Mouse (Mus musculus): Measurements from ENCODE around the gene Hspb11. TPM values are rescaled to one million over a fixed set of nuclear protein-coding genes. Genes with fewer than 3 reads are reported as not detected.
A peak's percentile ranks its signal among the peaks of the same experiment; 100 is the strongest.

The Hspb11 gene
- polyA plus RNA-seq, 1 experiment: 21.1 TPM

DNA sequence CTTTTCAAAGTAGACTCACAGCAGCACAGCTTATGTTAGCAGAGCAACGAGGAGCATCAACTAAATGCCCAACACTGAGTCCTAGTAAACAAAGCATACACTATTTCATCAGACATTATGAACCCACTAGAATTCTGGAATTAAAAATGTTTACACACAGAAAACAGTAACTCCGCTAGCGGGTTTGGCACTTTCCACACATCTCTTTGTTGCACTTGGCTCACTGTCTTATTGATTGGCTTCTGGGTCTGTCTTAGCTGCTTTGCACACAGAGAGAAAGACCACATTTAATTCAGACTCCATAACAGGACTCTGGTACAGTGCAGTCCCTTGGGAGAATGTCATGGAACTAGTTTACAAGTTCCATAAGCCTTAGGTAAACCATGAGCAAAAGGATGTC, 5.3 kb upstream of the Hspb11 start:
- Histone ChIP-seq H3K4me3 (ENCODE audit: insufficient read depth, low read length) (no peak overlapping the region), H3K4me1 (ENCODE audit: control insufficient read depth, insufficient read depth, low read length) (peaks cover 8% of the 10 kb centered on the region), H3K27ac (ENCODE audit: insufficient read depth, low read depth, low read length) (no peak overlapping the region)
- TF ChIP-seq CTCF (IDR thresholded peaks at IDR 0.05; ENCODE audit: low read depth, low read length) (no peak), POLR2A (IDR thresholded peaks at IDR 0.05; ENCODE audit: borderline replicate concordance, low read depth, low read length) (no peak)

DNA sequence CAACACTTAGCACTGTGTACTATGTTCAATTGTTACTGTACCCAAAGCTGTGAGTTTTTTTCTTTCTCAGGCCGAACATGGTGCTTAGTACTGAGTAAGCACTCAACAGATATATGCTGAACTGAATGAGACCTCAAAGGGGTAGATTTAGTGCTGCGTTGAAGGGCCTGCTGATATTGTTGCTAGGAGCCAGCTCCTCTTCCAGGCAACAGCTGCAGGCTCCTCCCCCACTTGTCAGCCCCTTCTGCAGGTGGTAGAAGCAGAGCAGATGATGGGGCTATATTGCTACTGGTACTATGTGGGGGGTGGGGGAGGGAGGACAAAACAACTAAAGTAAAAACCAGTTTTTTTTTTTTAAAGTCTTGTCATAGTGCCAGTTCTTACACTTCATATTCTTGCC, 3.9 kb upstream of the Hspb11 start:
- Histone ChIP-seq H3K4me1 (ENCODE audit: control insufficient read depth, insufficient read depth, low read length) (peaks cover 12% of the 10 kb centered on the region), H3K4me3 (ENCODE audit: insufficient read depth, low read length) (no peak overlapping the region), H3K27ac (ENCODE audit: insufficient read depth, low read depth, low read length) (no peak overlapping the region)
- TF ChIP-seq POLR2A (IDR thresholded peaks at IDR 0.05; ENCODE audit: borderline replicate concordance, low read depth, low read length): no peak
- TF ChIP-seq CTCF (IDR thresholded peaks at IDR 0.05; ENCODE audit: low read depth, low read length): no peak

DNA sequence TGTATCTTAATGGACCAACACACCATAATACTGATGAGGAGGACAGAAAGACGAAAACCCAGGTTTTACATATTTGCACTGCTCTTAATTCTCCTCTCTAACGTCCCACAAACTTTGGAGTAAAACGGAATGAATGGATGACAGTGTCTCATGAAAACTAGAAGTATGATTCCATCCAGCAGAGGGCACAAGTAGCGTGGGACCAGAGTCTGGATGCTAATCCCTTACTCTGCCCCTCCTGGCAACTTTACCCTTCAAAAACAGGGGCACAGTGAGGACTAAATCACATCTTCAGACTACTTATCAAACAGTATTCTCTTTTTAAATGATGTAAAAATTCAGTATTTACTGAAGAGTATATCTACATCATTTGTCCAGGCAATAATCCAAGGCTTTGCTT, 2.9 kb upstream of the Hspb11 start:
- Histone ChIP-seq H3K27ac (ENCODE audit: insufficient read depth, low read depth, low read length) (no peak overlapping the region), H3K4me1 (ENCODE audit: control insufficient read depth, insufficient read depth, low read length) (peaks cover 11% of the 10 kb centered on the region), H3K4me3 (ENCODE audit: insufficient read depth, low read length) (no peak overlapping the region)
- TF ChIP-seq CTCF (IDR thresholded peaks at IDR 0.05; ENCODE audit: low read depth, low read length): 0 out of 2 replicates have a peak, but pooled peaks have one; percentile 19
- TF ChIP-seq POLR2A (IDR thresholded peaks at IDR 0.05; ENCODE audit: borderline replicate concordance, low read depth, low read length): no peak

DNA sequence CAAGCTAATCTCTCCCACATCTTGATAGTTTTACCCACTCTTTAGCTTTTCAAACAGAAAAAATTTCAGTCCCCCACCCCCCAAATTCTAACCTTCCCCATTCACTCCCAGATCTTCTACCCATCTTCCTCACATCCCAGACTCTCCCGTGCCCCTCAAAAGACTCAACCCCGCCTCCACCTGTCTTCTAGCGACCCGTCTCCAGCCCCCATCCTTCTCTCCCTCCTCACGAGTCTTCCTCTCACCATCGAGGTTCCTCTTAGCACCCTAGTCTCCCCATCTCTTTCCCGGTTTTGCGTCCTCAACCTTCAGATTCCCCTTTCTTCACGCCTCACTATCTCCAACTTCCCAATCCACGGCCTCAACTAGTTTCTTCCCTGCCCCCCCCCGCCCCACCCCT, 871 bp upstream of the Hspb11 start:
- Histone ChIP-seq H3K4me3 (ENCODE audit: insufficient read depth, low read length) (peak overlapping the region; percentile 90), H3K27ac (ENCODE audit: insufficient read depth, low read depth, low read length) (no peak overlapping the region), H3K4me1 (ENCODE audit: control insufficient read depth, insufficient read depth, low read length) (peaks cover 11% of the 10 kb centered on the region)
- TF ChIP-seq CTCF (IDR thresholded peaks at IDR 0.05; ENCODE audit: low read depth, low read length) (no peak), POLR2A (IDR thresholded peaks at IDR 0.05; ENCODE audit: borderline replicate concordance, low read depth, low read length) (no peak)

DNA sequence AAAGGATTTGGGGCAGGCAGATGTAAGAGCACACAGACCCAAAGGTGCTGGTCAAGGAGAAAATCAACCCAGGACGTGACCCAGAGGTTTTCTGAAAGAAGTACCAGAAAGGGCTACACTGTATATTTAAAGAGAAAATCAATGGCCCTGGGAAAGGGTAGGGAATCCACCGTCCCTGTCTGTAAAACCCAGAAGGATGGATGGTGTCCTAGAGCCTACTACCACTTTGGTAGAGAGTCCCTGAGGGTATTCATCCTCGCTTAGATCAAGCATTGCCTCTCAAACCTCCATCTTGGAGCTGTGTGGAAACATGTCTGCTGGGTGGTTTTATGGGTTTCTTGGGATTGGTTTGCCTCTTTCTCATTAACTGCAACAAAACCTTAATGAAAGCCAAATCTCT, 1.0 kb downstream of the Hspb11 start:
- peak overlapping the region; percentile 87 for H3K4me3 ChIP-seq (ENCODE audit: insufficient read depth, low read length)
- no peak for TF ChIP-seq CTCF (IDR thresholded peaks at IDR 0.05; ENCODE audit: low read depth, low read length)
- no peak for TF ChIP-seq POLR2A (IDR thresholded peaks at IDR 0.05; ENCODE audit: borderline replicate concordance, low read depth, low read length)
- H3K4me1 ChIP-seq (ENCODE audit: control insufficient read depth, insufficient read depth, low read length): peaks cover 11% of the 10 kb centered on the region
- no peak overlapping the region for H3K27ac ChIP-seq (ENCODE audit: insufficient read depth, low read depth, low read length)

DNA sequence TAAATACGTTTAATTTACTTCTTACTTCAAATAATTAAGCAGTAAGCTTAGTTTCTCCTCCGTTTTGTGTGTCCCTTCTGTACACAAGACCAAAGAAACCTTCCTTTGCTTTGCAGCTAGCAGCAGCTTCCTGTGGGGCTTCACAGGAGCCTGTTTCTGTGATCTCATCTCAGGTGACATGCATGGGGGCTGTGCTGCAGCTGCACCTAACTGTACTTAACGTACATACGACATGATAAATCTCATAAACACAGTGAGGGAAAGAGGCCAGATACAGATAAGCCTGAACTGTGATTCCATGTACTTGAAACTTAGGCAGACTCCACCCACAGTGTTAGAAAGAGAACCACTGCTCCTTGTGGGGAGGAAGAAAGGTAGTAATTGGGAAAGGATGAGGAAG, 6.6 kb downstream of the Hspb11 start:
- no peak overlapping the region for H3K4me3 ChIP-seq (ENCODE audit: insufficient read depth, low read length)
- no peaks in the 10 kb centered on the region for H3K4me1 ChIP-seq (ENCODE audit: control insufficient read depth, insufficient read depth, low read length)
- no peak overlapping the region for H3K27ac ChIP-seq (ENCODE audit: insufficient read depth, low read depth, low read length)
- no peak for TF ChIP-seq CTCF (IDR thresholded peaks at IDR 0.05; ENCODE audit: low read depth, low read length)
- no peak for TF ChIP-seq POLR2A (IDR thresholded peaks at IDR 0.05; ENCODE audit: borderline replicate concordance, low read depth, low read length)

DNA sequence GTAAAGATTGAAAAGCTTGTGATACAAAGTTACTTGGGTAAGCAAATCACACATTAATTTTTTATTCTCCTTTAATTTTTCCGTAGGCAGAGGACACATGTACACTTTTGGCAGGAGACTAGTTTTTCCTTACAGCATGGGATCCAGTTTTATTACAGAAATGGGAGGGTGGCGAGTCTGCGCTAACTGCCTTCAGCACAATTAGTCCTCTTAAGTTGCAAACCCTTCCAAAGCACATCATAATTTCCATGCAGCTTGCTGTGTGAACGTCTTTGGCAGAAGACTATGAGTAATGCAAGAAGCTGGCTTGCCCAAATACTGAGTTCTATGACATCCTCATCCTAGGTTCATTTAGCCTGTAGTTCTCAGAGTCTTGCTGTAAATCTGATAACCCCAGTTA, 20.3 kb downstream of the Hspb11 start:
- no peak overlapping the region for H3K27ac ChIP-seq (ENCODE audit: insufficient read depth, low read depth, low read length)

DNA sequence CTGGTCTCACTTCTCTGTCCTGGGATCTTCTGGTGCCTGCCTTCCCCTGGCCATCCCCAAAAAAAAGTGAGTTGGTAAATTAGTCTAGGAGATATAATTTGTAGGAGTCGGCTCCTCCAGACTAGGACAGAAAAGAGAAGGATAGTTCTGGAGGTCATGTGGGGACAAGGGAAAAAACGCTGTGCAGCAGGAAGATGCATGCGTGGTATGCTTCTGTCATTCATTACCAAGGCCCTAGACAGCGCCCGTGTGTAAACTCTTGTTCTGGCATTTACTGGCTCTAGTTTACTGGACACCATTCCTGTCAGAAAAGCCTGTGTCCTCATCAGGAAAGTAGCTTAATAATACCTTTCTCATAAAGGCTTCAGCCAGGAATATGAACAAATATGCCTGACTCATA, 21.1 kb downstream of the Hspb11 start:
- Histone ChIP-seq H3K4me1 (ENCODE audit: control insufficient read depth, insufficient read depth, low read length) (peaks cover 7% of the 10 kb centered on the region), H3K27ac (ENCODE audit: insufficient read depth, low read depth, low read length) (no peak overlapping the region), H3K4me3 (ENCODE audit: insufficient read depth, low read length) (no peak overlapping the region)
- TF ChIP-seq POLR2A (IDR thresholded peaks at IDR 0.05; ENCODE audit: borderline replicate concordance, low read depth, low read length) (no peak), CTCF (IDR thresholded peaks at IDR 0.05; ENCODE audit: low read depth, low read length) (no peak)

More for the DNA sequence above, 20.3 kb downstream of the Hspb11 start:
- no peak overlapping the region for H3K4me3 ChIP-seq (ENCODE audit: insufficient read depth, low read length)
- peaks cover 7% of the 10 kb centered on the region for H3K4me1 ChIP-seq (ENCODE audit: control insufficient read depth, insufficient read depth, low read length)
- TF ChIP-seq CTCF (IDR thresholded peaks at IDR 0.05; ENCODE audit: low read depth, low read length) (no peak), POLR2A (IDR thresholded peaks at IDR 0.05; ENCODE audit: borderline replicate concordance, low read depth, low read length) (no peak)

DNA sequence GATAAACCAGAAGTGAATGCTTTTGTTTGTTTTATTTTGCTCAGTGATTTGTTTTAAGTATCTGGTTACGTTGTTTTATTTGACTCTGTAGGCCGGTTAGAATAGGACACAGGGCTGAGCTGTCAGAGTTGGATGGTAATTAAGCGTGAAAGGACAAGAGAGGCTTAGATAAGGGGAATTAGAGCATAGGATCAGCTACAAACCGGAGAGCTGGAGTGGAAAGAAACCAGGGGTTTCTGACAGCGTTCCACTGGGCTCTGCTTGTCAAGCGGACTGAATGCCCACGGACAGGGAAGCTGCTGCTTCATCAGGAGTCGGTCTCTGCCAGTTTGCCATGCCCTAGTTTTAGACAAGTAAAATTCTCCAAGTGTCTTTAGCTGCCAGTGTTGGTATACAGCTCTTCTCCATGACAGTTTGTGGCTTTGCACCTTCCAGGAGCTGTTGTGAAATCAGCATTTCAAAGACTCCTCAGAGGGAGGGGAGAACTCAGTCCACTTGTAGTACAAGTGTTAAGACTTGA, 24.9 kb downstream of the Hspb11 start:
- H3K27ac ChIP-seq (ENCODE audit: insufficient read depth, low read depth, low read length): no peak overlapping the region
- H3K4me3 ChIP-seq (ENCODE audit: insufficient read depth, low read length): no peak overlapping the region
- peaks cover 7% of the 10 kb centered on the region for H3K4me1 ChIP-seq (ENCODE audit: control insufficient read depth, insufficient read depth, low read length)
- TF ChIP-seq POLR2A (IDR thresholded peaks at IDR 0.05; ENCODE audit: borderline replicate concordance, low read depth, low read length): no peak
- TF ChIP-seq CTCF (IDR thresholded peaks at IDR 0.05; ENCODE audit: low read depth, low read length): no peak

DNA sequence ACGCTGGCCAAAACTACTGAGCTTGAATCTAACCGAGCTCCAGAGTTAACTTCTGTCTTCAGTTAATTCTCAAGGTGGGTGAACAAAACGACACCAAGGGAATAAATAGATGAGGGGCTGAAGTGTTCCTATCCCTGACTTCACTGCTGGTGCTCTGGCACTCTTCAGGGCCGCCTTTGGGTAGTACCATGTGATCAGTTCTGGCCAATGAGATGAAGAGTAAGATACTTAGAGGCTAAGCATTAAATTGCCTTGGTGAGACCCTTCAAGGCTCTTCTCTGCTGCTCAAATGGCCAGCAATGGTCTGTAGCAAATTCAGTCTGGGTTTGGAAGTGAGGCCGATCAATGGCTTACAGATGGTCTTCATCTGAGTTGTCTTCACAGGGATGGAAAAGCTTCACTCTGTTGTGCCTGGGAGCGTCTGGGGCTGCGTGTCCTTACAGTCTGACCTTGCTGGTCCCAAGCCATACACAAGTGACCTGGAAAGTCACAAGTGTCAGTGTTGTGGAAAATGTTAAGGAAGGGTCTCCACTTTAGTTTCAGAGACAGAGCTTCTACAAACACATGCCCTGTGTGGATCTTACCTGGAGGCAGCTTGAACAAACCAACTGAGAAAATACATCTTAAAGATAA, 27.6 kb downstream of the Hspb11 start:
- Histone ChIP-seq H3K4me1 (ENCODE audit: control insufficient read depth, insufficient read depth, low read length) (peaks cover 20% of the 10 kb centered on the region), H3K4me3 (ENCODE audit: insufficient read depth, low read length) (no peak overlapping the region), H3K27ac (ENCODE audit: insufficient read depth, low read depth, low read length) (no peak overlapping the region)
- no peak for TF ChIP-seq CTCF (IDR thresholded peaks at IDR 0.05; ENCODE audit: low read depth, low read length)

All from bone marrow macrophage, adult 2 months (primary cell).